Mouse (Mus musculus): Measurements from ENCODE around the gene Pemt. TPM values are rescaled to one million over a fixed set of nuclear protein-coding genes. Genes with fewer than 3 reads are reported as not detected.

Pemt gene
- polyA plus RNA-seq, 1 experiment from 2014 or later, result 8.8 TPM

GRCm38 (mm10) chr11:60088947-60089346 is 42.7 kb upstream of the Pemt start:
- ATAC-seq (ENCODE audit: insufficient read depth), result peak; percentile 48; the same call in 1 of the 2 replicates
- DNase-seq, result peak; percentile 60
- Histone ChIP-seq H3K4me1 (ENCODE audit: insufficient read depth) (peaks cover 12% of the 10 kb centered on the region), H3K4me2 (no peak overlapping the region), H3K9me3 (ENCODE audit: low read depth, low read length) (no peaks in the 10 kb centered on the region), H3K9ac (no peak overlapping the region), H3K36me3 (ENCODE audit: insufficient read depth) (no peaks in the 10 kb centered on the region), H3K4me3 (ENCODE audit: low read depth, low read length) (no peak overlapping the region), H3K27me3 (ENCODE audit: insufficient read depth, low read length) (no peaks in the 10 kb centered on the region), H3K27ac (ENCODE audit: low read depth) (no peak overlapping the region)
- WGBS, result 44% methylated on average over 4 of the region's 4 CpGs
- TF ChIP-seq CTCF (IDR thresholded peaks at IDR 0.05; ENCODE audit: low read depth), result peak; percentile 54

GRCm38 (mm10) chr11:60086676-60087075 is 40.4 kb upstream of the Pemt start:
- H3K9me3 ChIP-seq (ENCODE audit: low read depth, low read length), result no peaks in the 10 kb centered on the region
- DNase-seq (no peak), ATAC-seq (ENCODE audit: insufficient read depth) (no peak)
- H3K27me3 ChIP-seq (ENCODE audit: insufficient read depth, low read length), result no peaks in the 10 kb centered on the region
- no peak overlapping the region for H3K9ac ChIP-seq
- H3K4me1 ChIP-seq (ENCODE audit: insufficient read depth), result peaks cover 6% of the 10 kb centered on the region
- no peak overlapping the region for H3K4me3 ChIP-seq (ENCODE audit: low read depth, low read length)
- no peaks in the 10 kb centered on the region for H3K36me3 ChIP-seq (ENCODE audit: insufficient read depth)
- H3K27ac ChIP-seq (ENCODE audit: low read depth), result no peak overlapping the region
- no peak overlapping the region for H3K4me2 ChIP-seq
- WGBS, result 65% methylated on average over 1 of the region's 1 CpGs
- no peak for TF ChIP-seq CTCF (IDR thresholded peaks at IDR 0.05; ENCODE audit: low read depth)

GRCm38 (mm10) chr11:60084589-60084988 is 38.3 kb upstream of the Pemt start:
- WGBS, result 57% methylated on average over 2 of the region's 2 CpGs
- Histone ChIP-seq H3K4me1 (ENCODE audit: insufficient read depth) (no peaks in the 10 kb centered on the region), H3K4me2 (no peak overlapping the region), H3K9me3 (ENCODE audit: low read depth, low read length) (no peaks in the 10 kb centered on the region), H3K27me3 (ENCODE audit: insufficient read depth, low read length) (no peaks in the 10 kb centered on the region), H3K36me3 (ENCODE audit: insufficient read depth) (no peaks in the 10 kb centered on the region), H3K9ac (no peak overlapping the region), H3K27ac (ENCODE audit: low read depth) (no peak overlapping the region), H3K4me3 (ENCODE audit: low read depth, low read length) (no peak overlapping the region)
- peak; percentile 64 for DNase-seq
- no peak for ATAC-seq (ENCODE audit: insufficient read depth)
- peak; percentile 86 for TF ChIP-seq CTCF (IDR thresholded peaks at IDR 0.05; ENCODE audit: low read depth)

GRCm38 (mm10) chr11:60076790-60077189 is 30.5 kb upstream of the Pemt start:
- no peak overlapping the region for H3K4me2 ChIP-seq
- peak; percentile 58; the same call in 1 of the 2 replicates for ATAC-seq (ENCODE audit: insufficient read depth)
- WGBS, result 10% methylated on average over 4 of the region's 4 CpGs
- no peaks in the 10 kb centered on the region for H3K9me3 ChIP-seq (ENCODE audit: low read depth, low read length)
- no peaks in the 10 kb centered on the region for H3K27me3 ChIP-seq (ENCODE audit: insufficient read depth, low read length)
- no peaks in the 10 kb centered on the region for H3K4me1 ChIP-seq (ENCODE audit: insufficient read depth)
- no peaks in the 10 kb centered on the region for H3K36me3 ChIP-seq (ENCODE audit: insufficient read depth)
- peak; percentile 93 for DNase-seq
- TF ChIP-seq CTCF (IDR thresholded peaks at IDR 0.05; ENCODE audit: low read depth), result peak; percentile 81
- H3K4me3 ChIP-seq (ENCODE audit: low read depth, low read length), result no peak overlapping the region
- H3K27ac ChIP-seq (ENCODE audit: low read depth), result no peak overlapping the region
- no peak overlapping the region for H3K9ac ChIP-seq

- Histone ChIP-seq H3K9ac (no peak overlapping the region), H3K27me3 (ENCODE audit: insufficient read depth, low read length) (no peaks in the 10 kb centered on the region), H3K4me1 (ENCODE audit: insufficient read depth) (no peaks in the 10 kb centered on the region), H3K27ac (ENCODE audit: low read depth) (no peak overlapping the region), H3K36me3 (ENCODE audit: insufficient read depth) (no peaks in the 10 kb centered on the region), H3K4me2 (no peak overlapping the region), H3K9me3 (ENCODE audit: low read depth, low read length) (no peaks in the 10 kb centered on the region), H3K4me3 (ENCODE audit: low read depth, low read length) (no peak overlapping the region)
- ATAC-seq (ENCODE audit: insufficient read depth) (no peak), DNase-seq (no peak)
- WGBS, result 73% methylated on average over 3 of the region's 3 CpGs
- no peak for TF ChIP-seq CTCF (IDR thresholded peaks at IDR 0.05; ENCODE audit: low read depth)
Observed at GRCm38 (mm10) chr11:60076183-60076582, 29.9 kb upstream of the Pemt start.

- WGBS, result 41% methylated on average over 15 of the region's 15 CpGs
- no peak for DNase-seq
- no peak for TF ChIP-seq CTCF (IDR thresholded peaks at IDR 0.05; ENCODE audit: low read depth)
- Histone ChIP-seq H3K27me3 (ENCODE audit: insufficient read depth, low read length) (no peaks in the 10 kb centered on the region), H3K4me2 (no peak overlapping the region), H3K27ac (ENCODE audit: low read depth) (no peak overlapping the region), H3K4me1 (ENCODE audit: insufficient read depth) (no peaks in the 10 kb centered on the region), H3K36me3 (ENCODE audit: insufficient read depth) (no peaks in the 10 kb centered on the region), H3K4me3 (ENCODE audit: low read depth, low read length) (no peak overlapping the region), H3K9me3 (ENCODE audit: low read depth, low read length) (no peaks in the 10 kb centered on the region), H3K9ac (no peak overlapping the region)
- ATAC-seq (ENCODE audit: insufficient read depth), result no peak
Observed at GRCm38 (mm10) chr11:60073936-60074502, 27.7 kb upstream of the Pemt start.

GRCm38 (mm10) chr11:60073121-60073520 is 26.8 kb upstream of the Pemt start:
- Histone ChIP-seq H3K36me3 (ENCODE audit: insufficient read depth) (no peaks in the 10 kb centered on the region), H3K4me3 (ENCODE audit: low read depth, low read length) (no peak overlapping the region), H3K4me1 (ENCODE audit: insufficient read depth) (no peaks in the 10 kb centered on the region), H3K4me2 (no peak overlapping the region), H3K27ac (ENCODE audit: low read depth) (no peak overlapping the region), H3K9ac (no peak overlapping the region), H3K9me3 (ENCODE audit: low read depth, low read length) (no peaks in the 10 kb centered on the region), H3K27me3 (ENCODE audit: insufficient read depth, low read length) (no peaks in the 10 kb centered on the region)
- ATAC-seq (ENCODE audit: insufficient read depth) (no peak), DNase-seq (no peak)
- TF ChIP-seq CTCF (IDR thresholded peaks at IDR 0.05; ENCODE audit: low read depth), result no peak

- Histone ChIP-seq H3K4me3 (ENCODE audit: low read depth, low read length) (no peak overlapping the region), H3K9ac (no peak overlapping the region), H3K9me3 (ENCODE audit: low read depth, low read length) (no peaks in the 10 kb centered on the region), H3K27ac (ENCODE audit: low read depth) (no peak overlapping the region), H3K4me2 (no peak overlapping the region), H3K27me3 (ENCODE audit: insufficient read depth, low read length) (no peaks in the 10 kb centered on the region), H3K4me1 (ENCODE audit: insufficient read depth) (no peaks in the 10 kb centered on the region), H3K36me3 (ENCODE audit: insufficient read depth) (no peaks in the 10 kb centered on the region)
- no peak for DNase-seq
- WGBS, result 80% methylated on average over 6 of the region's 6 CpGs
- ATAC-seq (ENCODE audit: insufficient read depth), result no peak
- no peak for TF ChIP-seq CTCF (IDR thresholded peaks at IDR 0.05; ENCODE audit: low read depth)
Observed at GRCm38 (mm10) chr11:60071221-60071620, 24.9 kb upstream of the Pemt start.
